Mouse (Mus musculus) heart, postnatal 25 days (tissue): ENCODE results near the gene March6. TPM values are rescaled to one million over a fixed set of nuclear protein-coding genes. Genes with fewer than 3 reads are reported as not detected.
A peak's percentile ranks its signal among the peaks of the same experiment; 100 is the strongest.

Source experiments
- DNase-seq: peaks from one replicate; pipeline ENCODE4 v3.0.0; 2022; ENCODE audit warnings: low spot score
- intact Hi-C: fragments of 180-260 bp; cut with DNase I; formaldehyde crosslinking; loops from one replicate; pipeline ENCODE4 v1.15.1; 2025
- total RNA-seq, 2 experiments: library from RNA; stranded (reverse); gene quantifications; 2 replicates each; pipeline ENCODE4 v1.2.3; 2021

The March6 gene
- total RNA-seq, 2 experiments from 2014 or later, result 100 to 111 TPM

DNA sequence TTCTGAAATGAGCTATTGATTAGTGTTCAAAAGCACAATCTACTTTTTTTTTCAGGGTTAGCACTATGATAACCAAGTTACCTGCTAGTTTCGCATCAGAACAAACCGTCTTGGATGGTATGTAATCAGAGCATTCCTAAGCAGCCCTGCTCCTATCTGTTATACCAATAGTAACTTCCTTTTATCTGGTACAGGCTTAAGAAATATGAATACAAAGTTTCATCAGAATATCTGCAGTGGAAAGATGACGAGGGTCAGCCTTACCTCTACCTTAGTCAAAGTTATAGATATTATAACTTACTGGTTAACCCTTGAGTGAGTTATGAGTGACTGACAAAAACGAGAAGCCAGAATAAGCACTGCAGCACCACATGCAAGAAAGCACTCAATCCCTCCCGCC is 64.6 kb downstream of the March6 start:
- no peak for DNase-seq
- intact Hi-C loops, result no loop called here

DNA sequence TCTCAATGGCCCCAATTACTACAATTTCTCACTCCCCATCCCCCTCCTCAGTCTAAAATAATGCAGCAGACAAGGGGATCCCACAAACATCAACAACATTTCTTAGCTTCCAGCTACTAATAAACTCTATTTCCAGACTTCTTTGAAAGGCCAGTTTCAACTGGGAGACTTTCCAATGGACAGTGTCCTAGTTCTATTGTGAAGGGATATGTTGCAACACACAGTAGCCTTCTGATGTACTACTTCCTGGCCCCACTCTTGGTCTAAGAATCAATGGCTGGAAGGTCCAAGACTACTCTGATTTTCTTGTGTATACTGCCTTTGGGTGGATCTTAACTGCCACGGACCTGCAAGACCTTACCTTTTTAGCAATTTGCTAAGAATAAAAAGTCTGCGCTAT is 65.0 kb downstream of the March6 start:
- no peak for DNase-seq
- intact Hi-C loops, result no loop called here

DNA sequence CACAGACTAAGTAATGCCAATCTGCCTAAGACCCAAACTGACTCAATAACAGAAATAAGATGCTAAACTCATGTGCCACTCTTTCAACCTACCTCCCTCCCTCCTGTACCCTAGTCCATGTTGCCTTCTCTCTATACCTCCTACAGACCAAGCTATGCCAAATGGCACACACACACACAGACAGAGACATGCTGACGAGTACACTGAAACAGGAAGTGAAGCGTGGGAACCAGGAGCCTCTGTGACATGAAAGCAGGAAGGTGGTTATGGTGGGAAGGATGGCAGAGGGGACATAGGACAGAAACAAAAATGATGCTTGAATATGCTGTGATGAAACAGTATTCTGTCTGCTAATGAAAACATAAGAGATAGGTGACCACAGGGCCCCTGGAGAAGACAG is 70.3 kb downstream of the March6 start:
- no peak for DNase-seq
- intact Hi-C loops, result no loop called here

DNA sequence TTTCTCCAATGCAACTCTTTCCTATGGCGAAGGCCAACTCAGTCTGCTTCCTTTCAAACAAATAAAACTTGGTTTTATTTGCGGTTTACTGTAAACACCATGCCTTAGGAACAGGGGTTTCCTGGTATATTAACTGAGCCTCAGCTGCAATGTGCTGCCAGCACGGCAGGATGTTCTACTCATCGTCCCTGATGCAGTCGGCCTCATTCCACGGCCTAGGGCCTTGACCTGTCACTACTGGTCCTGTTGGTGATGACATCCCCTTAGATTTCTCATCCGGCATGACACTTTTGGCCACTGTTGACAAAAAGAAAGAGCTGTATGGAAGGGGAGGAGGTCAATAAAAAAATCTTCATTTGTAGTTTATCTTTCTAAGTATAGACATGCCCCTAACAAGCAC is 72.8 kb downstream of the March6 start:
- intact Hi-C loops, result no loop called here
- no peak for DNase-seq

DNA sequence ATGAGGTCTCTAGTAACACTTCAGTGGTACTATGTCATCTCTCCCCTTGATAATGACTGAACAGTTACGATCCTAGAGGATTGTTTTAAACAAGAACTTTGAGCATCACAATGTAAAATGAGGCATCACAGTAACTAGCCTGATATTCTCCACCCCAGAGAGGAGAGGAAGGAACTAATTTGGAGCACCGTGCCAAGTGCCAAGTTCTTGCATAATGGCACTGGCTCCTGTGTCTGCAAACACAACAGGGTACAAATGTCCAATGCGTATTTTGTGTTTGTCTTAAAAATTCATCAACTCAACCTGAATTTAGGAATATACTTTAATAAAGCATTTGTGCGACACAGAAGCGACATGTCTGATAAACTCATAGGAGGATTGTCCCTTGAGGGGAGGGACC is 74.5 kb downstream of the March6 start:
- intact Hi-C loops, result no loop called here

DNA sequence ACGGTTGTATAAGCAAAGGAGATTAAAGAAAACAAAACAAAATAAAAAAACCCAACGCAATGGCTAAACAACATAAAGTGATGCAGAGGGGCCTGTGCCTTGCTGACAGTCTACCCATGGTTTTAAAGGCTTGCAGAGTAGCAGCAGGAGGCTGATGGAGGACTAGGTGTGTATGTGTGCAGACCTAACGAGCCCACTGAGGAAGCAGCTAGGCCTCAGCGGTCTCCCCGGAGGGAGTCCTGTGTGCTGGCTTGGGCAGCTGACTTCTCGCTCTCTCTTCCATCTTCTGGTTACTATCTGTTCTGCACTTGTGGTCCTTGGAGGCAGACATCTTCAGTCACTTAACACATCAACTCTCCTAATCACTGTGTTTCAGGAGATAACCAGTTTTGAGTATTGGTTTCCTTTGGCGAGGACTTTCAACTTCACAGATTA is 76.0 kb downstream of the March6 start:
- intact Hi-C loops, result loop anchor here (2.0 to 5.0 kb wide), 2 partner anchors 77 to 132 kb away; partner anchors contain the start of gene March6
- DNase-seq, result no peak

More for the DNA sequence above, 74.5 kb downstream of the March6 start:
- DNase-seq, result no peak

DNA sequence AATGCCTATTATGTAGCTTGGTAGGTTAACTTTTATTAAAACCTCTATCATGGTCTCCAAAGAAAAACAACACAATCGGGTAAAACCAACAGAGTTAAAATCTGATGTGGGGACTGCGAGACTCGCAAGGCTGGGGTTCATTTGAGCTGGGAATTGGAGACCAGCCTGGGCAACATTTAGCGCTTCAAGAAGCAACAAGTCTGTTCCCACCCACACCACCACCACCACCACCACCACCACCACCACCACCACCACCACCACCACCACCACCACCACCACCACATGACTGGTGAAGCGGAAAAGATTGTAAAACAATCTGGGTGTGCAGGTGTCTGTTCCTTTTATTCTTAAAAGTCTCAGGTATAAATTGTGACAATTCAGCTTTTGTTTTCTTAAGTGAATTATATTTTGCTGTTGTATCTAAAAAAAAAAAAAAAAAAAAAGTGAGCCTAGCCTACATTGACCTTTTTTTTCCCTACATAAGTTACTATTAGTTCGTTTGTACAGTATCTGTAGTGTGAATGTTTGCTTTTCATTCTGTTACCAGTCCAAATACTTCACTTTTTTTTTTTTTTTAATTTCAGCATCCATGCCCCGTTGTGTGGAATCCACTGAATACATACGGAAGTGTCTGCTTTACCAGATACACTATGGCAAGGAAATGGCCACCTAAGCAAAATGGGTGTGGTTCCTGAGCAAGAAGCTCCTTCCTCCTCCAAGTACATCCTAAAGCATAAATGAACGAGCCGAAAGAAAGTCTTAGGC is 76.6 kb downstream of the March6 start:
- intact Hi-C loops, result loop anchor here (2.0 to 5.0 kb wide), 2 partner anchors 78 to 133 kb away; partner anchors contain the start of gene March6
- no peak for DNase-seq

DNA sequence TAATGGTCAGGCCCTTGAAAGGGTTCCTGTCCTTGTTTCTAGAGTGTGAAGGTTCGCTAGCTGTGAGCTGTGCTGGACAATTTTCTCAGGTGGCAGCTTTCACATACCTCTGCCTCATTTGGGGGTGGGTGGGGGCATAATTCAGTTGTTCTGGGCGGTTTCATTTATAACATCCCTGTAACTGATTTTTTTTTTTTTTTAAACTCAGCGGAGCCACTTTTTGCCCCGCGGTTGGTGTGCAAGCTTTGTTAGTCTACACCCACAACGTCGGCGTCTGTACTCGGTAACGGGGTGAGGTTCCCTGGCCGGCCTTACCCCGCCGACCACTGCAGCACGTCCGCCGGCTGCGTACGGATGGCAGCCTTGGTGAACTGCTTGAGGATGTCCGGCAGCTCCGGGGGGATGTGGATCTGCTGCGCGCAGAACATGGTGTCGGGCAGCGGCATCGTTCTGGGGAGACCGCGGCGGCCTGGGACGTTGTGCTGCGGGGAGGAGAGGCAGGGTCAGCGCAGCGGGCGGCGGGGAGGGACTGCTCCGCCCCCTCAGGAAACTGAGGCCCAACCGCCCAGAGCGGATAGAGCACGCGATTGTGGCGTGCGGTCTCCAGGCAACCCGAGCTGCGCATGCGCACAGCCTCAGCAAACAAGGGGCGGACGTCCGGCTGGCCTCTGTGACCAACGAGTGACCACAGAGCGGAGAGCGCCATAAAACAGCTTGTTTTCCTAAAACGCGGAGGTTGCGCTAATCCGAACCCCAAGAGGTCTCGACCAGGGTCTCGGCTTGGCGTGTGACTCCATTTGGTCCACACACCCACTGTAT is 77.5 kb downstream of the March6 start, which contains the start of gene Ropn1l:
TSS of gene Ropn1l (minus strand) at position 640 of the 819 bp plus-strand sequence.
- peak; percentile 90 for DNase-seq
- intact Hi-C loops, result loop anchor here (5.0 kb wide), 1 partner anchor 79 kb away; the partner anchor contains the start of gene March6

DNA sequence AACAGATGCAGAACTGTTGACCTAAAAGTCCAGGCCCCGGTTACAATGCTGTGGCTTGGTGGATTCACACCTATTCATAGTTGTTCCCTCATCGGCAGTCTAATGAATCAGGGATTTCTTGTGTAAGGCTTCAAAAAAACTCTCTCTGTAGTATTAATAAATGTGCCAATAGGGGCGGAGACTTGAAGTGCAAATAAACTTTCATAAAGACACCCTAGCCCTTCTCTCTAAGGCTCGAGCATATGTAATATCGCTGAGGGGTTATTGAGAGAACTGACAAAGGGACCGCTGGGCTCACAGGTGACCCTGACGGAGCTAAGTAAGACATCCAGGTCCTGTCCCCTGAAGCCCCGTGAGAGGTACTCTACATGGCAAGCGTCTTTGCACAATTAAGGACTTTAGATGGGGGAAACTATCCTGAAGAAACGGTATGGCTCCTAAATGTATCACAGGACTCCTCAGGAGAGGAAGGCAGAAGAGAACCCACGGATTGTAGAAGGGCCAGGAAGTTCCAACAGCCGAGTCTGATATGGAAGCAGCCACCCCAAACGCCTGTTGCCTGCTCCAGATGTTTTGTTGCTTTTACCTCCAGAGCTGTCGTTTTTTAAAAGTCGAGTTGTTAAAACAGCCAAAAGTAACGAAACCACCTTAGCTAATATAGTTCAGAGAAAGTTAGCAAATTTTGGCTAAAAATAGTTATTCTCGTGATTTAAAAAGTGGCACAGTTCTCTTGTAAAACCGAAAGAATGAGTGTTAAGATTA is 78.3 kb downstream of the March6 start:
- DNase-seq, result no peak
- intact Hi-C loops, result loop anchor here (5.0 kb wide), 1 partner anchor 80 kb away; the partner anchor contains the start of gene March6

DNA sequence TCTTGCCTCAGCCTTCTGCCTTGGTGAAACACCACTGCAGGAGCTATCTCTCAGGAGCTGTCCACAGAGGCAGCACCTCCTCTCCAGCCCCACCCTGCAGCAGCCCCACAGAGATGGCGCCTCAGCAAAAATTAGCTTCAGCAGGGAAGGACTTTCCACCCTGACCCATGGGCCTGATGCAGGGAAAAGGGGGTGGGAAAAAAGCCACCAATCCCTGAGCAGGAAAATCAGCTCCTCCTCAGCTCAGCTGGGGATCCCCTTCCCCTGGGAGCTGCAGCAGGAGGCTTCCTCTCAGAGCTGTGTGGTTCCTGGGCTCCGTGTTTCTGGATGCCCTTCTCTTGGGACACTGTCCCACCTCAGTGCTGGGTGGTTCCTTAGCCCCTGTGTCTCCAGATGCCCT is 81.1 kb downstream of the March6 start:
- DNase-seq, result no peak
- intact Hi-C loops, result loop anchor here (2.0 to 5.0 kb wide), 2 partner anchors 83 kb away; partner anchors contain the start of genes Ankrd33b and March6

DNA sequence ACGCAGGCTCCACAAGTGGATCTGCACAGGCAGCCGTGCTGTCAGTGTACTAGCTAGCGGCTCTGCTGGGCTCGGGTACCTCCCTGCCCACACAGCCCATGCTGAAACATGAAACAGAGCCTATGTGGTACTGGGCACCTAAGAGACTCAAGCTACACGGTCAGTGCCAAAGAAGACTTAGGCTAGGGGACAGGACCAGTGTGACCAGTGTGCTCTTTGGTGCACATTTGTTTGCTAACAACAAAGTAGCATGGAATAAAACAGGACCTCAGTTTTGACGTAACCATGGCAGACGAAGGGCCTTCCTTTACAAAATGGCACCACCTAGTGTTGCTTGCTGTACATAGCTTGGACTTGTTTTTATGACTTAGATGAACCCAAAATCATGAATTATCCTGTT is 83.7 kb downstream of the March6 start:
- DNase-seq, result no peak
- intact Hi-C loops, result loop anchor here (1.0 kb wide), 1 partner anchor 132 kb away; no protein-coding TSS in a partner anchor

DNA sequence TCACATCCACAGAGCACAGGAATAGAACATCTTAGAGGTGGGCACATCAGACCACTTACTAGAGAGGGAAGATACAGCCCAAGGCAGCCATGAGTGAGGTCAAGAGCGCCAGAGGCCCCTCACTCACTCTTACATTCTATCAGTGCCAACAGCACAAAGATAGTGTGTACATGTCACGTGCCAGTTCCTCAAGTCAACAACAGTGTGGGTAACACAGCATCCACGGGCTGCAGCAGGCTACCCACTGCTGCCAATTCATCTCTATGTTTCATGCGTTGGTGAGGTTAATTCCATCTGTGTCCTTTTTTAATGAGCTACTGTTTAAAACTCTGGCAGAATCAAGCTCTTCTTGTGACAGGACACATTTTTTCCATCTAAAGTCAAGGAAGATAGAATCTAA is 88.2 kb downstream of the March6 start:
- intact Hi-C loops, result no loop called here
- DNase-seq, result no peak

DNA sequence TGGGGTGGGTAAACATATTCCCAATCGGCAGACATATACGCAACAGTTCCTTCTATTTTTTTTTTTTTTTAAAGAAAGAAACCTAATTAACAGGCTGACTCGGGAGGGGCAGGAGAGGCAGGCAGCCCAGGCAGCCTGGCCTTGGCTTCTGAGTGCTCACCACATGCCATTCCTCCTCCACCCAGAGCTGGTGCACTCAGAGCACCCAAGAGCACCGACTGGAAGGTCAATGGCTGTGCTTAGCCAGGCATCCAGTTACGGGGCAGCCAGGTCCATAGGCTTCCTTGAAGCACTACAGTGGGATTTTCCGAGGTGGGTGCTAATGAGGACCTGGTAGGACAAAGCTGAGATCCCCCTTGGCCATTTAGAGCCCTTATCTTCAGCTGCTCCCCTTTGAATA is 88.9 kb downstream of the March6 start:
- intact Hi-C loops, result no loop called here
- DNase-seq, result no peak

DNA sequence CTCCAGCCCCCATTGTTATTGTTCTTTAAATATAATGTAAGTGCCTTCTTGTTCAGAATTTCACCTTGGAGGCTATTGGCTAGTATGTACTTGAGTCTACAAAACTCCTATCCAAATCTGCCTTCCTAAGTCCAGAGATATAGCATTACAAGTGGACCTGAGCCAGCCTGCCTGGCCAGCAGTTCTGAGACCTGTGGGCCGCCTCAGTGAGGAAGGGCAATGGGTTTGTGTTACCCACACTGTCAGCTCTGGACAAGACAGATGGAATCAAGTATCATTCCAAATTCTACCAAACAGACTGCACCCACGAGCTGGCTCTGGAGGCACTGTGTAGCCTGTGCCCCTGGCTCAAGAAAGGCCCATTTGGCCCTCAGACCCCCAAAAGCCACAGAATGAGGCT is 94.0 kb downstream of the March6 start:
- no peak for DNase-seq
- intact Hi-C loops, result no loop called here

DNA sequence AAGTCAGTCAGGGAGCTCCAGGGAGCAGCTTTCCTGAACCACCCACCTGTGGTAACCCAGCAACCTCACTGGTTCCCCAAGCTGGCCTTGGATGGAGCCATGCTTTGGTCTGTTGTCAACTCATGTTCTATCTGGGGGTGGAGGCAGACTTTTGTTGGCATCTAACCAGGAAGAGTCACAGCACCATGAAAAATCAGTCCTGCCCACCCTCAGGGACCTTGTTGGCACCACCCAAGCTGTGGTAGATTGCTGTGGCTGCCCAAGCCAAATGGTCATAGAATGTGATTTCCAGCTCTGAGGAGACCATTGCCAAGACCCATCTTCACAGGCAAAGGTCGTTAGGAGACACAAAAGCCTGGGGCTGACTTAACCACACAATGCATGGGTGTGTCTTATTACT is 94.8 kb downstream of the March6 start:
- no peak for DNase-seq
- intact Hi-C loops, result no loop called here

DNA sequence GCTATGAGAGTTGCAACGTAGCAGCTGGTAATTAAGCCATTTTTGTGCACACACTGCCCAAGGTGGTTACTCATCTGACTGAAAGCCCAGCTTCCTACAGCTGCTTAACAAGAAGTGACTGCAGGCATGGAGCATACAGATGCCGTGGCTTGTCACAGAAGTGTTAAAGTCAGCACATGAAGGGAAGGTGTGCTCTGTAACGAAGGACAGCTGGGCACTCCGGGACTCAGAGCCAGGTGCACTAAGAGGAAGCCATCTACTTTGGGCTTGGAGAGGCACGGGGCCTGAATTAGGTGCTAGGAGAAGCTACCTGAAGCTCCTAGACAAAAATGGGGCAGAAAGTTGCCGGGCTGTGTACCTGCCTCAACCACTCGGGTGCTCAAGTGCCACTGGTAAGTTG is 97.1 kb downstream of the March6 start:
- DNase-seq, result no peak
- intact Hi-C loops, result no loop called here

DNA sequence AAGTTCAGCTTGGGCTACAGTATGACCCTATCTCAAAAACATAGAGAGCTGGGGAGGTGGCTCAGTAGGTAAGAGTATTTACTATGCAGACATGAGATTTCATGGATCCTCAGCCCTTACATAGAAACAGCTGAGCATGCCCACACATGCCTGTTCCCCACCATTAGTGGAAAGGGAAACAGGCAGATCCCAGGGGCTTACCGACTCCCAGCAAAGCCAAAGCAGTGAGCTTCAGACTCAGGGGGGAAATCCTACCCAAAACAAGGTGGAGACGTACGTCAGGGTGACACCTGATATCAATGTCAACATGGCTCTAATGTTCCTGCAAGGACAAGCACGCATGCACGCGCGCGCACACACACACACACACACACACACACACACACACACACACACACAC is 99.0 kb downstream of the March6 start:
- intact Hi-C loops, result no loop called here
- DNase-seq, result no peak

DNA sequence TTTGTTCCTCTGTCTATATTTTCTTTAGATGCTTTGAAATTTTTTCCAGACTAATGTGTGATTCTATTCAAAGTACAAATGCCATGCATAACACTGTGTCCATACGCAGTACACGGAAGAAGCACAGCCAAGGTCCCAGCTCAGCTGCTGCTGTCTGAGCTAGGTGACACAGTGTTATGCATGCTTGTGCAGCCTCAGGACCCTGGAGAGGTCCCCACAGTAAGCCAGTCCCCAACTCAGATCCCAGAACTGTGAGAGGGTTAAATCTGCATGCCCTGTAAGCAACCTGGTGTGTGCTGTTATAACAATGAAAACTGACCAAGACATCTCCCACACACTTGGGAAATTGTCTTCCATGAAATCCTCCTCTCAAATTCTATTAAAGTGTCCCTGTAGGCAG is 100.8 kb downstream of the March6 start:
- intact Hi-C loops, result no loop called here
- DNase-seq, result no peak

DNA sequence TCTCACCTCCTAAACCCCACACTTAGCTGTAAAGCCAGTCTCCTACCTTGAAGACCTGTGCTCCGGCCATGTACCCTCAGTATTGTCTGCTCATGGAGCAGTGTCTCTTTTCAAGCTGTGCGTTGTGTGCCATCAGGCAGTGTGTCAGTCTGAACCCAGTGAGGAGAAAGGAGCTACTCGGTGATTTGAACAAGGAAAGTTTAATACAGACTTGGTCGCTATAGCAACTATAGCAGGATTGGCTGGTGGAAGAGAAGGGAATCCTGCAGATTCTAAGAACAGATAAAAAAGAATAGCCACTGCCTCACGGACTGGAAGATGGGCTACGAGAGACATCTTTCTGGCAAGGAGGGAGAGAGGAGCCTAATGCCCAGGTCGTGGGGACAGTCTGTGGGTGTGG is 101.4 kb downstream of the March6 start:
- intact Hi-C loops, result no loop called here
- DNase-seq, result no peak

DNA sequence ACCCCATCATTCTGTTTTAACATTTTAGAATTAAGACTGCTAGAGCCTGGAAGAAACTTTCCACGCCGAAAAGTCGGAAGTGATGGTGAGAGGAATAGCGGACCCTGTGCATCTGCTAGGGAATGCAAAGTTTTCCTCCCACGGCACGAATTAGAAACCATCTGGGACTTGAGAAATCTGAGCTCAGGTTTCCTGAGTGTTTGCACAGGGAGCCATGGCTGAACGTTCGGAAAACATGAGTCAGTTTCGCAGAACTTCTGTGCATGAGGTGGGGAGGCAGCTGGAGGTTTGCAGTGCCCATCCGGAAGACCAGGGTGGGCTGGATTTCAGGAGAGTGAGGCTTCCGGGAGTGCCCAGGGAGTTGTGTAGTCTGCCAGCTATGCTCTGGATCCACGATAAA is 102.3 kb downstream of the March6 start:
- intact Hi-C loops, result no loop called here

More for the DNA sequence above, 102.3 kb downstream of the March6 start:
- DNase-seq, result no peak
